Mouse (Mus musculus): ENCODE results near the gene Anapc11.
"Not testable (repeated sequence)": the region's sequence is repeated elsewhere in the genome, so short reads cannot be mapped to it uniquely, and the experiment has no call there.

Anapc11 gene

GRCm38 (mm10) chr11:120575046-120575445 is 23.2 kb upstream of the Anapc11 start:
- no peak for DNase-seq (ENCODE audit: low spot score in 2 of 2)

- no peak for DNase-seq (ENCODE audit: low spot score in 2 of 2)
These were observed 22.3 kb upstream of the Anapc11 start for GRCm38 (mm10) chr11:120575940-120576339.

- DNase-seq (ENCODE audit: low spot score in 2 of 2): no peak
These were observed 21.7 kb upstream of the Anapc11 start for GRCm38 (mm10) chr11:120576365-120576981.

DNA sequence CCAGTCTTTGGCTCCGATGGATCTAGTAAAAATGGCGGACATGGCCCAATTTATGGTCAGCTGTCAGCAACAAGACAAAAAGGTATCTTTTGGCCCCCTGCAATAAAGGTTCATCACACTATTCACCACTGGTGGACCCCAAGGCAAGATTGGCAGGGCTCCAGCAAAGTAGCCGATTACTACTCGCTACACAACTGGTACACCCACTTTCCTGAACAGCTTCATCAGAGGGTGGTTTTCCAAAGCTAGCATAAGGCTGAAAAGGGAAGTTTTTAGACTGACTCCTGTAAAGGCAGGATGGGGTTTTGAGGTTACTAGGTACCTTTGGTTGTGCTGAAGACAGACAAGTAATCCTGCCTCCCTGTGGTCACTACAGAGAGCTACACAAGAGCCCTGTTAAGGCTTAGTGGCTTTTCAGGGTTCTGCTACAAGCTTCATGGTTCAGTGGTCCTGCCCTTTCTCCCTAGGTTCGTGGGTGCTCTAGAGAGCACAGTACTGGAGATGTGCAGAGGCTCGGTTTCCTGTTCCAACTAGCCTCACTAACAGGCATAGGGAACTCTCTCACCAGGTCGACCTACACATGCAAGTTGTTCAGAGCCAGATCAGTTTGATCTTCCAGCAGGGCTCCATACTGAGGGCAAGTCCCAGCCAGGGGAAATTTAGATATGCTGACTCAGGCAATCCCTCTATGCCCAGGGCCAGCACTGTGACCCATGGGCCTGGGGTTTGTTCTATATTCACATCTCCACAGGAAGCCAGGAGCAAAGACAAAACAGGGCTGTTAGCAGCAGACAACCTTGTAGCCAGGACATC is 20.8 kb upstream of the Anapc11 start:
- DNase-seq (ENCODE audit: low spot score in 2 of 2): no peak

DNA sequence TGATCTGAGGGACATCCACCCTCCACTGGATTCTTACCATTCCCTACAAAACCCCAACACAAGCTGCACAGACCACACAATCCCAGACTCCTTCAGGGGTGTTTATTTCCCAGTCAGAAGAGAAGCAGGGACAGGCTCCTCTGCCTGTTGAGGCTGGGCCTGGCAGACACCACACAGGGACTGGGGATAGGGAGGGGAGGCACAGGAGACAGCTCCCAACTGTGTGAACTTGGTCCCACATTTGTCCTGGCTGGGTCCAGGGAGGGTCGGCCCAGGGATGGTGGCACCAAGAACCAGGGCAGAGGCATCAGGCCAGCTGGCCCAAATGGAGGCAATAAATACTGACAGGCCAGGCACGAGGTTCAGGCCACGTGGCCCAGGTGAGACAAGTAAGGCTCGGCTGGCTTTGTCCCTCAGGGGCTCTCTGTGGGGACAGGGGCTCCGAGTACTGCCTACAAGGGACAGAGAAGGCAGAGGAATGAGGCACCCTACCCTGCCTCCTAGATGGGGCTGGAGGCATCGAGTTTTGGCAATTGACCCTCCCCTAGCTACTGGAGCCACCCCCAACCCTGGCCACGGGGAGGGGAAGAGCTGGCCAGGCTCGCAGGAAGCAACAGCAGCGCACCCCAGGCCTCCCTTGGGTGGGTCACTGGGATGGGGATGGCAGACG is 20.1 kb upstream of the Anapc11 start:
- no peak for DNase-seq (ENCODE audit: low spot score in 2 of 2)

- DNase-seq (ENCODE audit: low spot score in 2 of 2): no peak
These were observed 19.5 kb upstream of the Anapc11 start for GRCm38 (mm10) chr11:120578694-120579243.

GRCm38 (mm10) chr11:120579316-120580107 is 18.7 kb upstream of the Anapc11 start:
- DNase-seq (ENCODE audit: low spot score in 2 of 2): peak; percentile 53 to 67

- no peak for DNase-seq (ENCODE audit: low spot score in 2 of 2)
These were observed 18.0 kb upstream of the Anapc11 start for GRCm38 (mm10) chr11:120580190-120580589.

DNA sequence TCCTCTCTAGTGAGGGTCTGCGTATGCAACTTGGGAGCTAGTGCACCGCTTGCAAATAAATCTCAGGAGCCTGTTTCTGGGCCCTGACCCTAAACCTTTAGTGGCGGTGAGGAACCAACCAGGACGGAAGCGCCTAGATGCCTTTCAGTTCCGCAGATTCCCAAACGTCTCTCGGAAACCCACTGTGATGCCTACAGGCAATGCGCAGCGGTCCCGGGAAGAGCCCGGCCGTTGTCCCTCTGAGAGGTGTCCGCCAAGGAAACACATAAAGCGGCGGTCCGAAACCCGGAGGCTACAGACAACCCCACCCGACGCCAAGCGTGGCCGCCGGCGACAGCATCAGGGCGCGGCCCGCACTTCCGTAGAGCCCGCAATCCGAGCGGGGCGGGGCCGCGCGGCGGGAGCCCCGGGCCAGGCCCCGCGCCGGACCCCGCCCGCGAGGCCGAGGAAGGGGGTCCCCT is 17.3 kb upstream of the Anapc11 start:
- peak; percentile 36 to 42 for DNase-seq (ENCODE audit: low spot score in 2 of 2)

DNA sequence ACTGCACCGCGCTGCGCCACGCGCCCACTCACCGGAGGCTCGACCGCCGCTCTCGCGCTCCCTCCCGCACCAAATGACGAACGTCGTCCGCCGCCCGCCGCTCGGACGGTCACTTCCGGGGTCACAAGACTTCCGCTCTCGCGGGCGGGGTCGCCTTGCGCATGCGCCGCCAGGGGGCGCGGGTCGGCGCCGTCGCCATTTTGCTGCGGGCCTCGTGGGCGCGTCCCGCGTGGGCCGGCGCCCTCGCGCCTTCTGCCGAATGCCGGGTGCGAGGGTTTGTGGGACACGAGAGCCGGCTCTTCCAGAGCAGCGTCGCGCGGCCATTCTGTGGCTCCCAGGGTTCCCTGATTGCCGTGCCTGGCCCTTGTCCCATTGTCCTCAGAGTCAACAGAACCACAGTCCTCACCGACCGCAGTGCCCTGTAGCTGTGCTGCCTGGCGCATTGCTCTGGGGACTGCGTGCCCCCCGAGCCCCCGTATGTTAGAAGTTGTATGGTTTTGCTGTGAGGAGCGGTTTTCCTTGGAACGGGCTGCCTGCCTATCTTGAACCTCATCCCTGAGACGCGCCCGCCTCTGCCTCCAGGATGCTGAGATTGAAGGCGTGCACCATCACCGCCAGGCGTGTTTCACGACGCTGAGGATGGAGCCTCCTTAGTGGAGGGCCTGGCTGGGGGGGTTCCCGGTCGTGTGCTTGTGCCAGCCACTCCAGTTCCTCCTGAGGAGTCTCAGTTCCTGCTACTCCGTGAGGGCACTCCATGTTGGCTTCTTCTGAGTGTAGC is 16.5 kb upstream of the Anapc11 start, which contains the start of gene Arhgdia:
Gene Arhgdia (minus strand): TSS at position 135 of the 778 bp plus-strand sequence.
- peak; percentile 89 to 90 for DNase-seq (ENCODE audit: low spot score in 2 of 2)

GRCm38 (mm10) chr11:120582268-120582981 is 15.8 kb upstream of the Anapc11 start:
- DNase-seq (ENCODE audit: low spot score in 2 of 2): no peak

GRCm38 (mm10) chr11:120582982-120583293 is 15.3 kb upstream of the Anapc11 start:
- DNase-seq (ENCODE audit: low spot score in 2 of 2): not testable (repeated sequence)

DNA sequence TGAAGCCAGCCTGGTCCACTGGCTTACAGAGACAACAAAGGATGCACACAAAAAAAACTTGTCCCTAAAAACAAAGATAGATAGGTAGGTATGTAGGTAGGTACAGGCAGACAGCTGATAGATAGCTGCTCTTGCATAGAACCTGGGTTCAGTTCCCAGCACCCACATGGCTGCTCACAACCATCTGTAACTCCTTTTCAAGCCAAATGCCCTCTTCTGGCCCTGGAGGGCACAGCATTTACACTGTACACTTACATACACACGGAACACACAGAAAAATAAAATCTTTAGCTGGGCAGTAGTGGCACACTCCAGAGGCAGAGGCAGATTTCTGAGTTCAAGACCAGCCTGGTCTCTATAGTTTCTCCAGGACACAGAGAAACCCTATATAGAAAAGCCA is 14.3 kb upstream of the Anapc11 start:
- no peak for DNase-seq (ENCODE audit: low spot score in 2 of 2)

GRCm38 (mm10) chr11:120588531-120588930 is 9.7 kb upstream of the Anapc11 start:
- DNase-seq (ENCODE audit: low spot score in 2 of 2): no peak

- DNase-seq (ENCODE audit: low spot score in 2 of 2): no peak
These were observed 683 bp upstream of the Anapc11 start for GRCm38 (mm10) chr11:120597240-120598235.

DNA sequence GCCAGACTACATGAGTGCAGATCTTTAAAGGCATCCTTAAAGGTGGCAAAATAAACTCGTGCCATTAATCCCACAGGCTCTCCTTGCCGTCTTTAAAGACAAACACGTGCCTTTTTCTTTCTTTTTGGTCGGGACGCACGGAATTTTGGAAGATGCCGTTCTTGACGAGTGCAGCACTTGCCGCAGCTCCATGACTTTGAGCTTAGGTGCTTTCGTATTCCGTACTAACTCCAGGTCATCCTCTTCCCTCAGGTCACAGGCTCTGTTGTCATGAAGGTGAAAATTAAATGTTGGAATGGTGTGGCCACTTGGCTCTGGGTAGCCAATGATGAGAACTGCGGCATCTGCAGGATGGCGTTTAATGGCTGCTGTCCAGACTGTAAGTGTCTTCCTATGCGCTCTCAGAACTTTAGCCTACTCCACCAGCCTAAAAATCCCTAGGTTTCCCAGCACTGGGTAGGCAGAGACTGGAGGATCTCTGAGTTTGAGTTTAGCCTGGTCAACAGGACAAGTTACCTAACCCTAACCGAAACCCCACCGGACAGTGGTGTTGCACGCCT is 849 bp downstream of the Anapc11 start:
- DNase-seq (ENCODE audit: low spot score in 2 of 2): no peak

GRCm38 (mm10) chr11:120600716-120601115 is 2.5 kb downstream of the Anapc11 start:
- DNase-seq (ENCODE audit: low spot score in 2 of 2): no peak

DNA sequence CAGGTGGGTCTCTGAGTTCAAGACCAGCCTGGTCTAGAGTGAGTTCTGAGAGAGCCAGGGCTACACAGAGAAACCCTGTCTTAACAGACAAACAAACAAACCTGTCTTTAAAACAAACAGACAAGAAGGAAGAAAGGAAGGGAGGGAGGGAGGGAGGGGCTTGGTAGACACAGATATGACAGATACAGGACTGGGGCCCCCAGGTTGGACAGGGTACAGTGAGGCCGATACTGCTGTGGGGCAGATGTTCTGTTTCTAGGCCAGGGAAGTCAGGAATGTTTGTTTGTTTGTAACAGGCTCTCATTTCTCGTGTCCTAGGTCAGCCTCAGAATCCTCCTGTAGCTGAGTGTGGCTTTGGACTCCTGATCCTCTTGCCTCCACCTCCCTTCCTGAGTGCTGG is 5.3 kb downstream of the Anapc11 start:
- DNase-seq (ENCODE audit: low spot score in 2 of 2): no peak

GRCm38 (mm10) chr11:120605667-120606066 is 7.4 kb downstream of the Anapc11 start:
- DNase-seq (ENCODE audit: low spot score in 2 of 2): no peak
